Mouse (Mus musculus) lung, adult 2 months (tissue): ENCODE data around the gene Cdc14a.

Source experiments
- CTCF ChIP-seq: fragments of 200-500 bp; IDR thresholded peaks from 2 replicates; pipeline ENCODE4 v1.5.1; 2011; ENCODE audit warnings: mild to moderate bottlenecking, low read length, control low read depth; ENCODE audit not compliant: insufficient read depth
- POLR2A ChIP-seq: fragments of 200-500 bp; IDR thresholded peaks from 2 replicates; pipeline ENCODE4 v1.6.1; 2011; ENCODE audit warnings: low read depth, mild to moderate bottlenecking, control low read depth, low read length, borderline replicate concordance; ENCODE audit errors: extremely low read depth

DNA sequence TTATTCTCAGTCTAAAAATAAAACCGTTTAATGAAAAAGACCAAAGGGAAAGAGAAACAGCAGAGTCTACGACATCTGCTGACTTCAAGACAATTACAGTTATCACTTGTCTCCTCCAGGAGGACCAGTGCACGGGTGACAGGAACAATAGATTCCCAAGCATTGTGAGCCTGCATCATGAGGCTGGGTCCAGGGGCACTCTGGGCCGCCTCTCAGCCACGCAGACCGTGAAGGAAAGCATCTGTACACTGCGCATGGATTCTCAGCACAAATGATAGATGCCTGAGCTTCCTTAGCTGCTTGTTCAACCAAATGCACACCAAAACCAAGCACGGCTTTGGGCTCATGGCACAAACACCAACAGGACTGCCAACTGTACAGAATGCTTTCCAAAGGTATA lies 146.7 kb downstream of the Cdc14a start:
- TF ChIP-seq CTCF: no peak
- no peak for TF ChIP-seq POLR2A
